Mouse (Mus musculus) embryonic facial prominence, embryonic 11.5 days (tissue): ENCODE data around the gene Marveld2. TPM values are rescaled to one million over a fixed set of nuclear protein-coding genes. Genes with fewer than 3 reads are reported as not detected.

Experiments used
- ATAC-seq: fragments of 200-750 bp; cut with Nextera tagmentation; replicated peaks from 2 replicates; pipeline ENCODE4 v1.8.0; 2017; ENCODE audit warnings: low read depth; ENCODE audit not compliant: insufficient number of reproducible peaks, low FRiP score, low TSS enrichment
- DNase-seq: peaks from one replicate; pipeline ENCODE4 v3.0.0-alpha.2; 2015; ENCODE audit warnings: low spot score
- H3K27ac ChIP-seq: fragments of 300-500 bp; sonication (generic); replicated peaks from 2 replicates; pipeline ENCODE4 v1.5.1; 2014; ENCODE audit warnings: mild to moderate bottlenecking, low read depth, low read length, control low read depth
- H3K27me3 ChIP-seq: fragments of 300-500 bp; sonication (generic); 2 replicates; pipeline ENCODE4 v1.6.1; 2014; ENCODE audit warnings: mild to moderate bottlenecking, low read length, moderate library complexity, mixed read lengths; ENCODE audit not compliant: control insufficient read depth, insufficient read depth
- H3K36me3 ChIP-seq: fragments of 300-500 bp; sonication (generic); replicated peaks from 2 replicates; pipeline ENCODE4 v1.6.1; 2014; ENCODE audit warnings: low read depth, mild to moderate bottlenecking, low read length, moderate library complexity, mixed read lengths; ENCODE audit not compliant: control insufficient read depth, insufficient read depth
- H3K4me1 ChIP-seq: fragments of 300-500 bp; sonication (generic); 2 replicates; pipeline ENCODE4 v1.6.1; 2014; ENCODE audit warnings: low read length, mixed read lengths; ENCODE audit not compliant: control insufficient read depth, insufficient read depth
- H3K4me2 ChIP-seq: fragments of 300-500 bp; sonication (generic); 2 replicates; pipeline ENCODE4 v1.6.1; 2014; ENCODE audit warnings: low read depth, mild to moderate bottlenecking, control low read depth, low read length, moderate library complexity
- H3K4me3 ChIP-seq: fragments of 300-500 bp; sonication (generic); 2 replicates; pipeline ENCODE4 v1.5.1; 2014; ENCODE audit warnings: low read depth, low read length, control low read depth
- H3K9ac ChIP-seq: fragments of 300-500 bp; sonication (generic); replicated peaks from 2 replicates; pipeline ENCODE4 v1.6.1; 2014; ENCODE audit warnings: mild to moderate bottlenecking, control low read depth, low read length
- H3K9me3 ChIP-seq: fragments of 300-500 bp; sonication (generic); replicated peaks from 2 replicates; pipeline ENCODE4 v1.6.1; 2016; ENCODE audit warnings: mild to moderate bottlenecking, low read length, inconsistent platforms, mixed read lengths; ENCODE audit not compliant: control insufficient read depth
- WGBS: fragments of 180-500 bp; shearing (Covaris S2); extraction: QIAGEN DNeasy Blood & Tissue Kit; methylation state at CpG from one replicate; pipeline ENCODE4 v1.1.7; 2014; 5-methylcytosine and 5-hydroxymethylcytosine counted together
- polyA plus RNA-seq: library from polyadenylated mRNA; unstranded; fragments of >200 nt; fragmentation: Nextera tagmentation; extraction: Ambion mirVana; gene quantifications from 2 replicates; pipeline ENCODE4 v1.2.1, GENCODE M21; 2014

The Marveld2 gene
- polyA plus RNA-seq, 1 experiment from 2014 or later, result 5.6 TPM

DNA sequence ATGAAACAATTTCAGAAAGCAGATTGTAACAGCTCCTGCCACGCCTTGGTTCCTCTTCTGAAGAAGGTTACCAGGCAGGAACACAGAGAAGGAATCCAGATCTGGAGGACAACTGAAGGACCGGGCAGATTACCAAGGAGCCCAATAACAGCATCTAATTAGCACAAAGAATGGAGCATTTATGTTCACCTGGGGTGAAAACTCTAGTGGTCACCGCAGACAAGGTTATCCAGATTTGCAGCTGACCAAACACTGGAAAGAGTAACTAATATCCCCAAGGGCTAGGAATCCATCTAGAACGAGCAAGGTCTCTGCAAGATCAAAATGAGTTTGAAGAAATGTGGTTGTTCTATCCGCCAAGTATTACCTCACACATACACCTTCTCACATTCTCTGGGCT lies 69.5 kb downstream of the Marveld2 start:
- ATAC-seq (no peak), DNase-seq (no peak)
- H3K27me3 ChIP-seq, result peaks cover 18% of the 10 kb centered on the region
- no peak overlapping the region for H3K4me2 ChIP-seq
- WGBS, result 65% methylated on average over 5 of the region's 5 CpGs
- peaks cover 1% of the 10 kb centered on the region; the same call in 1 of the 2 replicates for H3K4me1 ChIP-seq
- H3K27ac ChIP-seq, result no peak overlapping the region
- H3K9me3 ChIP-seq, result no peaks in the 10 kb centered on the region
- H3K9ac ChIP-seq, result no peak overlapping the region
- no peak overlapping the region for H3K4me3 ChIP-seq
- H3K36me3 ChIP-seq, result no peaks in the 10 kb centered on the region

Other genes with a start within 250 kb of the Marveld2 start
- not detected in 2 replicates for gene Naip1, start 164.1 kb downstream of the Marveld2 start, polyA plus RNA-seq
- 82.1 and 91.5 TPM in 2 replicates for gene Gtf2h2, start 124.4 kb downstream of the Marveld2 start, polyA plus RNA-seq
- gene Ocln, start 64.3 kb downstream of the Marveld2 start, polyA plus RNA-seq, result 6.7 and 7.5 TPM in 2 replicates
- gene Ak6, start 34.0 kb upstream of the Marveld2 start, polyA plus RNA-seq, result 357 and 362 TPM in 2 replicates
- gene Rad17, start 34.1 kb upstream of the Marveld2 start, polyA plus RNA-seq, result 32.3 and 38.8 TPM in 2 replicates
- gene Taf9, start 34.6 kb upstream of the Marveld2 start, polyA plus RNA-seq, result 20.2 and 25.7 TPM in 2 replicates
- 4.0 and 4.1 TPM in 2 replicates for gene Ccdc125, start 52.7 kb upstream of the Marveld2 start, polyA plus RNA-seq
- 91.1 and 91.3 TPM in 2 replicates for gene Cdk7, start 114.0 kb upstream of the Marveld2 start, polyA plus RNA-seq
- gene Mrps36, start 127.7 kb upstream of the Marveld2 start, polyA plus RNA-seq, result 123 and 129 TPM in 2 replicates
- gene Cenph, start 158.9 kb upstream of the Marveld2 start, polyA plus RNA-seq, result 72.1 and 74.2 TPM in 2 replicates
- 388 and 419 TPM in 2 replicates for gene Ccnb1, start 169.6 kb upstream of the Marveld2 start, polyA plus RNA-seq
- gene Slc30a5, start 216.5 kb upstream of the Marveld2 start, polyA plus RNA-seq, result 53.7 and 62.0 TPM in 2 replicates